Mouse (Mus musculus): ENCODE data around the gene Mrpl22. TPM values are rescaled to one million over a fixed set of nuclear protein-coding genes. Genes with fewer than 3 reads are reported as not detected.
"Not testable (repeated sequence)": the region's sequence is repeated elsewhere in the genome, so short reads cannot be mapped to it uniquely, and the experiment has no call there.

Mrpl22 gene
- polyA plus RNA-seq, 1 experiment, result 62.0 TPM

DNA sequence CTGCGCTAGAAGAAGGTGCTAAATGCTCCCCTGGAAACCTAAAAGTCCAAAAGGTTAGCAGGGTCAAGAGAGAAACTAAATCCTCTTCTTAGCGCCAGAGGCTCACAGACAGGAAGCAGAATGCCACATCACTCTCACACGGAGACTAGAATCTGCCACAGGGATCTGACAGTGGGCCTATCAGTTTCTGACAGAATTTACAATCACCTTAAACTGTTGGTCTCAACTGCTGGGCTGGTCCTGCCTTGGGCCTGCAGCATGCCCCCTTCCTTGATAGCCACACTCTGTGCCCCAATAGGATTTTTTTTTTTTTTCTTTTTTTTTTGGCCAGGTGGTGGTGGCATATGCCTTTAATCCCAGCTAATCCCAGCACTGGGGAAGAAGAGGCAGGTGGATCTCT, 14.6 kb upstream of the Mrpl22 start:
- Histone ChIP-seq H3K4me3 (replicated peaks; ENCODE audit: insufficient read depth, low read depth, low read length) (no peak overlapping the region), H3K4me1 (ENCODE audit: control insufficient read depth, insufficient read depth, low read length) (no peaks in the 10 kb centered on the region), H3K27ac (ENCODE audit: insufficient read depth, low read length) (no peak overlapping the region), H3K27me3 (ENCODE audit: control insufficient read depth, insufficient read depth, low read length) (no peaks in the 10 kb centered on the region)
- WGBS, result 92% methylated on average over 3 of the region's 3 CpGs
- no peak for TF ChIP-seq POLR2A (IDR thresholded peaks at IDR 0.05; ENCODE audit: borderline replicate concordance, insufficient read depth, low read length)
- no peak for TF ChIP-seq CTCF (IDR thresholded peaks at IDR 0.05; ENCODE audit: borderline replicate concordance, insufficient read depth, low read depth, low read length)
- no peak for DNase-seq

DNA sequence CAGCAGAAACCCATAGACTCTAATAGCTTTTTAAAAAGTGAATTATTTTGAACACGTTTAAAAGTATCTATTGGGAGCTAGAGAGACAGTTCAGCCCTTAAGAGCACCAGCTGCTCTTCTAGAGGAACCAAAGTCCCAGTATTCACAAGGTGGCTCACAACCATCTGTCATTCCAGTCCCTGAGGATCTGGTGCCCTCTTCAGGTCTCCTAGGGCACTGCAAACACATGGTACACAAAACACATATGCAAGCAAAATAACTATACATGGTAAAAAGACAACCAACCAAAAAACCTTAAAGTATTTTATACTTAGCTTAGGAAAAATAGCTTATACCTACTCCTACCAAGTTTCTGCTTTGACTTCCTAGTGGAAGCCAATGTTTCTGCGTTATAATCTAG, 6.4 kb upstream of the Mrpl22 start:
- no peak overlapping the region for H3K27ac ChIP-seq (ENCODE audit: insufficient read depth, low read length)
- H3K4me1 ChIP-seq (ENCODE audit: control insufficient read depth, insufficient read depth, low read length), result no peaks in the 10 kb centered on the region
- H3K27me3 ChIP-seq (ENCODE audit: control insufficient read depth, insufficient read depth, low read length), result no peaks in the 10 kb centered on the region
- DNase-seq, result no peak
- H3K4me3 ChIP-seq (replicated peaks; ENCODE audit: insufficient read depth, low read depth, low read length), result no peak overlapping the region
- WGBS, result 93% methylated on average over 2 of the region's 2 CpGs
- TF ChIP-seq CTCF (IDR thresholded peaks at IDR 0.05; ENCODE audit: borderline replicate concordance, insufficient read depth, low read depth, low read length) (peak; percentile 21; the same call in 1 of the 2 replicates), POLR2A (IDR thresholded peaks at IDR 0.05; ENCODE audit: borderline replicate concordance, insufficient read depth, low read length) (no peak)

DNA sequence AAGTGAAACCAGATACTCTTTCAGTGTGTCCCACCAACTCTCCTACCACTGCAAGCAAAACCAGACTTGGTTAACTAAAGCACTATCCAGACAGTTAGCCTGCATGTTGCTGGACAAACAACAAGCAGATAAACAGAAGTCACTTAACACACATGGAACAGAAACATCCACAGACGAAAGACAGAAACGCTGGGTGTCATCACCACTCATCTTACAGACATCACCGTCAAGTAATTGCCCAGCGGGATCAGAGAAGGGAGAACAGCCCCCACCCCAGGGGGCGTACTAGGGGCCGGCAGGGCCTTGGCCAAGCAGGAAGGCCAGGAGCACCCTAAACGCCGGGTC, 3.7 kb upstream of the Mrpl22 start:
- TF ChIP-seq POLR2A (IDR thresholded peaks at IDR 0.05; ENCODE audit: borderline replicate concordance, insufficient read depth, low read length) (no peak), CTCF (IDR thresholded peaks at IDR 0.05; ENCODE audit: borderline replicate concordance, insufficient read depth, low read depth, low read length) (no peak)
- DNase-seq, result no peak
- H3K4me1 ChIP-seq (ENCODE audit: control insufficient read depth, insufficient read depth, low read length), result no peaks in the 10 kb centered on the region; the same call in 1 of the 2 replicates
- H3K27ac ChIP-seq (ENCODE audit: insufficient read depth, low read length), result no peak overlapping the region
- peak overlapping the region; percentile 59 for H3K4me3 ChIP-seq (replicated peaks; ENCODE audit: insufficient read depth, low read depth, low read length)
- 0% methylated on average over 8 of the region's 8 CpGs for WGBS
- H3K27me3 ChIP-seq (ENCODE audit: control insufficient read depth, insufficient read depth, low read length), result no peaks in the 10 kb centered on the region

DNA sequence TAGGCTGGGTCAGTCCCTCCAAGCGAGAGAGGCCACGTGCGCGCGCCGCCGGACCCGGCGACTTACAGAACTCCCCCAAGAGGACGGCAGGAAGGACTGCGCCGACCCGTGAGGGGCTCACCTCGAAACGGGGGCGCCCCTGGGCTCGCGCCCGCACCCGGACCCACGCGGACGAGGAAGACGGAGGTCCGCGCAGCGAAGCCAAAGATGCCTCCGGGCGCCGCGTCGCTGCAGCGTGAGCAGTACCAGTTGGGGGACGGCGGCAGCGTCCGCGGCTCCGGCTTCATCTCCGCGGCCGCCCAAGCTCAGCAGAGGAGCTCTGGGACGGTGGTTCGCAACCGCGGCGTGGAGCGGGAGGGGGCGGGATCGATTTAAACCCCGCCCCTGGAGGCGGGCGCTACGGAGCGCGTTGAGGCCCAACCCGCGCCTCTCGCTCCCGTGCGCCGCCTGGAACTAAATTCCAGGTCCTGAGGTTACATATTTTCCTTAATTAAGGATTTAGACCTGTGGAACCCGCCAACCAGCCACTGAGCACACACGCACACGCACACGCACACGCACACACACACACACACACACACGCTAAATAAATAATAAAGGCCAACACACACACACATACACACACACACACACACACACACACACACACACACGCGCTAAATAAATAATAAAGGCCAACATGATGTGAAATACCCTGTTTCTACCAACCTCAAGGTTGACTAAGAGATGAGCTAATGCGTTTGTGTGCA, 3.1 kb upstream of the Mrpl22 start, which contains the start of gene Gemin5:
Gene Gemin5 (minus strand): TSS at position 373 of the 749 bp plus-strand sequence.
- peak; percentile 87 to 89 for DNase-seq
- no peaks in the 10 kb centered on the region for H3K27me3 ChIP-seq (ENCODE audit: control insufficient read depth, insufficient read depth, low read length)
- peak within 1 kb of the TSS; percentile 59 for H3K4me3 ChIP-seq (replicated peaks; ENCODE audit: insufficient read depth, low read depth, low read length)
- WGBS, result under 1% methylated on average over 71 of the region's 71 CpGs
- H3K27ac ChIP-seq (ENCODE audit: insufficient read depth, low read length), result no peak within 1 kb of the TSS
- TF ChIP-seq CTCF (IDR thresholded peaks at IDR 0.05; ENCODE audit: borderline replicate concordance, insufficient read depth, low read depth, low read length) (no peak), POLR2A (IDR thresholded peaks at IDR 0.05; ENCODE audit: borderline replicate concordance, insufficient read depth, low read length) (peak; percentile 54; the same call in 1 of the 2 replicates)
- no peaks in the 10 kb centered on the region; the same call in 1 of the 2 replicates for H3K4me1 ChIP-seq (ENCODE audit: control insufficient read depth, insufficient read depth, low read length)

DNA sequence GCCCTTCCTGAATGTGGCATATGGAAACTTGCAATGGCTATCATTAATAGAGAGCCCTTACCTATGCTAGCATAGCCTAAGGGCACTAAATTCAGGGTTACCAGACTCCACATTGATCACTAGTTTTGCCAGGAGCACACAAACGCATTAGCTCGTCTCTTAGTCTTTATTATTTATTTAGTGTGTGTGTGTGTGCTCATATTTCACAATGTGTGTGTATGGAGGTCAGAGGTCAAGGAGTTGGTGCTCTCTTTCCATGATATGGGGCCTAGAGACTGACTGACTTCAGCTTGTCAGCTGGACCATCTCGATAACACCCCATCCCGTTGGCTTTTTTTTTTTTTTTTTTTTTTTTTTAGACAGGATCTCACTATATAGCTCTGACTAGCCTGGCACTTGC, 1.8 kb upstream of the Mrpl22 start:
- Histone ChIP-seq H3K27me3 (ENCODE audit: control insufficient read depth, insufficient read depth, low read length) (no peaks in the 10 kb centered on the region), H3K4me3 (replicated peaks; ENCODE audit: insufficient read depth, low read depth, low read length) (no peak overlapping the region), H3K4me1 (ENCODE audit: control insufficient read depth, insufficient read depth, low read length) (no peaks in the 10 kb centered on the region; the same call in 1 of the 2 replicates), H3K27ac (ENCODE audit: insufficient read depth, low read length) (no peak overlapping the region)
- WGBS, result 89% methylated on average over 4 of the region's 4 CpGs
- no peak for TF ChIP-seq CTCF (IDR thresholded peaks at IDR 0.05; ENCODE audit: borderline replicate concordance, insufficient read depth, low read depth, low read length)
- TF ChIP-seq POLR2A (IDR thresholded peaks at IDR 0.05; ENCODE audit: borderline replicate concordance, insufficient read depth, low read length), result no peak
- no peak for DNase-seq

DNA sequence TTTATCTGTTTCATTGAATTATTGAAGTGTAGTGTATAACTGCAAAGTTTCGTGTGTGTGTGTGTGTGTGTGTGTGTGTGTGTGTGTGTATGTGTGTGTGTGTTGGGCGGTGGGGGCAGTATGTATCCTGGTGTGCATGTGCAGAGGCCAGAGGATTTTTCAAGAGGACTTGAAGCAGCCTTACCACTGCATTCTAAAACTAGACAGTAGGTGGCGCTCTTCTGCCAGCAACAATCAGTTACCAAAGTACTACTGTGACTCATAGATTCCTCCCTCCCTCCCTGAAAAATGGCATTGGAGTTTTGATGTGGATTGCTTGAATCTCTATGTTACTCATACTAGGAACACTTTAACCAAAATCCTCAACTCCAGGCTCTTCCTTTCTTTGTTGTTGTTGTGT, 8.1 kb downstream of the Mrpl22 start:
- Histone ChIP-seq H3K4me1 (ENCODE audit: control insufficient read depth, insufficient read depth, low read length) (no peaks in the 10 kb centered on the region), H3K4me3 (replicated peaks; ENCODE audit: insufficient read depth, low read depth, low read length) (no peak overlapping the region), H3K27me3 (ENCODE audit: control insufficient read depth, insufficient read depth, low read length) (no peaks in the 10 kb centered on the region), H3K27ac (ENCODE audit: insufficient read depth, low read length) (no peak overlapping the region)
- TF ChIP-seq CTCF (IDR thresholded peaks at IDR 0.05; ENCODE audit: borderline replicate concordance, insufficient read depth, low read depth, low read length) (peak; percentile 68), POLR2A (IDR thresholded peaks at IDR 0.05; ENCODE audit: borderline replicate concordance, insufficient read depth, low read length) (no peak)
- peak; percentile 66 to 70 for DNase-seq
- WGBS, result 13% methylated on average over 3 of the region's 3 CpGs

DNA sequence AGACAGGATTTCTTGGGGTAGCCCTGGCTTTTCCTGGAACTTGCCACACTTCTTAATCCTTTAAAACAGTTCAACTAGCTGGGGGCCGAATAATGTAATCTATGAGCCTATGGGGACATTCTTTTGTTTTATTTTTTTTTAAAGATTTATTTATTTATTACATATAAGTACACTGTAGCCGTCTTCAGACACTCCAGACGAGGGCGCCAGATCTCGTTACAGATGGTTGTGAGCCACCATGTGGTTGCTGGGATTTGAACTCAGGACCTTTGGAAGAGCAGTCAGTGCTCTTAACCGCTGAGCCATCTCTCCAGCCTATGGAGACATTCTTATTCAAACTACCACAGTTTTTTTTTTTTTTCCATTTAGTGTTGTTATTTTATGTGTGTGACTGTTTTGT, 8.5 kb downstream of the Mrpl22 start:
- not testable (repeated sequence) for H3K27me3 ChIP-seq (ENCODE audit: control insufficient read depth, insufficient read depth, low read length); DNase-seq; H3K4me3 ChIP-seq (replicated peaks; ENCODE audit: insufficient read depth, low read depth, low read length); H3K4me1 ChIP-seq (ENCODE audit: control insufficient read depth, insufficient read depth, low read length); H3K27ac ChIP-seq (ENCODE audit: insufficient read depth, low read length)
- 94% methylated on average over 6 of the region's 6 CpGs for WGBS

DNA sequence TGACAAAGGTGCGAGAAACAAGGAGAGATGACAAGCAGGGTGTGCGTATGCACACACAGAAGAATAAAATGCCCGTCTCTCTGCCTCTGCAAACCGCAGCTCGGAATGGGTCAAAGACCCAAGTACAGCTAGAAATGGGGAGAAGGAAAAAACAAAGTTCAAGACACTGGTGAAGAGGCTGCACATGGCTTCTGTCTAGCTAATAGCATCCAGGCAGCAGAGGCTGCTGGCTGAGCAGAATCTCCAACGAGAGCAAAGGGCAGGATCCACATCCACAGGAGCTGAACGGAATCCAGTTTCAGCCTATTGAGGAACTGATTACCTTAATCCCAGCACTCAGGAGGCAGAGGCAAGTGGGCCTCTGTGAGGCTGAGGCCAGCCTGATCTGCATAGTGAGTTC, 9.3 kb downstream of the Mrpl22 start:
- no peak for TF ChIP-seq POLR2A (IDR thresholded peaks at IDR 0.05; ENCODE audit: borderline replicate concordance, insufficient read depth, low read length)
- no peak for TF ChIP-seq CTCF (IDR thresholded peaks at IDR 0.05; ENCODE audit: borderline replicate concordance, insufficient read depth, low read depth, low read length)
- Histone ChIP-seq H3K27ac (ENCODE audit: insufficient read depth, low read length) (no peak overlapping the region), H3K4me3 (replicated peaks; ENCODE audit: insufficient read depth, low read depth, low read length) (no peak overlapping the region), H3K27me3 (ENCODE audit: control insufficient read depth, insufficient read depth, low read length) (no peaks in the 10 kb centered on the region), H3K4me1 (ENCODE audit: control insufficient read depth, insufficient read depth, low read length) (no peaks in the 10 kb centered on the region)
- 93% methylated on average over 7 of the region's 7 CpGs for WGBS
- DNase-seq, result no peak
